Mouse (Mus musculus) neural tube, embryonic 11.5 days (tissue): ENCODE results near the gene Nr5a2. TPM values are rescaled to one million over a fixed set of nuclear protein-coding genes. Genes with fewer than 3 reads are reported as not detected.

Source experiments
- ATAC-seq: fragments of 200-750 bp; cut with Nextera tagmentation; 2 replicates; pipeline ENCODE4 v1.8.0; 2017; ENCODE audit warnings: moderate number of reproducible peaks, mild to moderate bottlenecking, moderate TSS enrichment, moderate library complexity; ENCODE audit not compliant: insufficient read depth, low FRiP score, low TSS enrichment
- DNase-seq: peaks from one replicate; pipeline ENCODE4 v3.0.0-alpha.2; 2015; ENCODE audit warnings: low spot score
- H3K27ac ChIP-seq: fragments of 300-500 bp; sonication (generic); 2 replicates; pipeline ENCODE4 v1.5.1; 2014; ENCODE audit warnings: low read depth, mild to moderate bottlenecking, low read length
- H3K27me3 ChIP-seq: fragments of 300-500 bp; sonication (generic); 2 replicates; pipeline ENCODE4 v1.6.1; 2014; ENCODE audit warnings: mild to moderate bottlenecking, low read length, mixed read lengths; ENCODE audit not compliant: control insufficient read depth, insufficient read depth
- H3K36me3 ChIP-seq: fragments of 300-500 bp; sonication (generic); 2 replicates; pipeline ENCODE4 v1.6.1; 2014; ENCODE audit warnings: mild to moderate bottlenecking, low read length, moderate library complexity, mixed read lengths; ENCODE audit not compliant: control insufficient read depth, insufficient read depth
- H3K4me1 ChIP-seq: fragments of 300-500 bp; sonication (generic); 2 replicates; pipeline ENCODE4 v1.6.1; 2014; ENCODE audit warnings: low read length, mixed read lengths; ENCODE audit not compliant: control insufficient read depth, insufficient read depth
- H3K4me2 ChIP-seq: fragments of 300-500 bp; sonication (generic); 2 replicates; pipeline ENCODE4 v1.6.1; 2014; ENCODE audit warnings: low read depth, mild to moderate bottlenecking, moderate library complexity
- H3K4me3 ChIP-seq: fragments of 300-500 bp; sonication (generic); 2 replicates; pipeline ENCODE4 v1.5.1; 2014; ENCODE audit warnings: low read depth, low read length
- H3K9ac ChIP-seq: fragments of 300-500 bp; sonication (generic); 2 replicates; pipeline ENCODE4 v1.6.1; 2014; ENCODE audit warnings: mild to moderate bottlenecking, low read length
- H3K9me3 ChIP-seq: fragments of 300-500 bp; sonication (generic); 2 replicates; pipeline ENCODE4 v1.6.1; 2016; ENCODE audit warnings: low read length; ENCODE audit not compliant: control insufficient read depth
- WGBS: fragments of 180-500 bp; shearing (Covaris S2); extraction: QIAGEN DNeasy Blood & Tissue Kit; methylation state at CpG from one replicate; pipeline ENCODE4 v1.1.7; 2014; 5-methylcytosine and 5-hydroxymethylcytosine counted together
- polyA plus RNA-seq: library from polyadenylated mRNA; unstranded; fragments of >200 nt; fragmentation: Nextera tagmentation; extraction: Ambion mirVana; gene quantifications from 2 replicates; pipeline ENCODE4 v1.2.1, GENCODE M21; 2014

Gene Nr5a2
- polyA plus RNA-seq, 1 experiment from 2014 or later = 0.57 TPM

DNA sequence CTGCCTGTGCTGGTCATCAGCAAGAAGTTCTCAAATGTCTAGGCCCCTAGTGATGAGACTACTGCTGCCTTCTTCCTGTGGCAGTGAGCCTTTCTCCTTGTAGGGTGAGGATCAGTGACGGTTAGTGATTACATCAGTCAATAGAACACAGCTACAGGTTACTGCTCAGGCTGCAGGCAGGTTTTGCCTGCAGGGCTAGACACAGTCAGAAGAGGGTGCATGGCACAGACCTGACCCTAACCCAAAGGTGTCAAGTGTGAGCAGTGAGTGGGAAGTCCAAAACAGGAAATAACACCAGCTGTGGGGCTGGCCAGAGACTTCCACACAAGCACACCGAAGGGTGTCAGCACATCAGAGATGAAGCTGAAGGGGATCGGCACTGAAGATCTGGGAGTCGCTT lies 101.5 kb downstream of the Nr5a2 start:
- no peak overlapping the region for H3K4me3 ChIP-seq
- no peaks in the 10 kb centered on the region for H3K4me1 ChIP-seq
- H3K9ac ChIP-seq = no peak overlapping the region
- H3K27ac ChIP-seq = no peak overlapping the region
- H3K27me3 ChIP-seq = no peaks in the 10 kb centered on the region
- WGBS = 70% methylated on average over 4 of the region's 4 CpGs
- DNase-seq (no peak), ATAC-seq (no peak)
- no peaks in the 10 kb centered on the region for H3K36me3 ChIP-seq
- H3K9me3 ChIP-seq = no peaks in the 10 kb centered on the region
- H3K4me2 ChIP-seq = no peak overlapping the region

GRCm38 (mm10) chr1:136856104-136856503 lies 104.1 kb downstream of the Nr5a2 start:
- no peaks in the 10 kb centered on the region for H3K4me1 ChIP-seq
- no peak overlapping the region for H3K4me2 ChIP-seq
- H3K36me3 ChIP-seq = no peaks in the 10 kb centered on the region
- ATAC-seq = no peak
- H3K9ac ChIP-seq = no peak overlapping the region
- DNase-seq = no peak
- H3K27ac ChIP-seq = no peak overlapping the region
- H3K9me3 ChIP-seq = no peaks in the 10 kb centered on the region
- H3K4me3 ChIP-seq = no peak overlapping the region
- no peaks in the 10 kb centered on the region for H3K27me3 ChIP-seq
- 80% methylated on average over 3 of the region's 3 CpGs for WGBS

GRCm38 (mm10) chr1:136848791-136849190 lies 111.5 kb downstream of the Nr5a2 start:
- DNase-seq (no peak), ATAC-seq (no peak)
- 80% methylated on average over 6 of the region's 6 CpGs for WGBS
- Histone ChIP-seq H3K9ac (no peak overlapping the region), H3K36me3 (no peaks in the 10 kb centered on the region), H3K4me1 (no peaks in the 10 kb centered on the region), H3K27ac (no peak overlapping the region), H3K27me3 (no peaks in the 10 kb centered on the region), H3K9me3 (no peaks in the 10 kb centered on the region), H3K4me2 (no peak overlapping the region), H3K4me3 (no peak overlapping the region)

DNA sequence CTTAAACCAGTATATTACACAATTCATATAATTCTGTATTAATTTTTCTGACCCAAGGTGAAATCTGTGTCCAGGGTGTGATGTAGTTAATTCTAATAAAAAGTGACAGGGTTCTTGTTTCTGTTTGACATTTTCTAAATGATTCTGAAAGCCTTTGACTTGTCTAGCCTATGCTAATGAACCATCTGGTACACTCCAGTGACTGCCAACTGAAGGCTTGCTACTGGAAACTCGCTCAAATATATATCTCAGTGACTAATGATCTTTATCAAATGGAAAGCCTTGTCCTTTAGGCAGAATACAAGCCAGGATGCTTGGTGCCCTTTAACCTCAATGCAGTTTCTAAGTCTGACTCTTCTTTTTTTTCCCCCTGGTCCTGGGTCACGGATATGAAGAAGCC lies 114.2 kb downstream of the Nr5a2 start:
- Histone ChIP-seq H3K27me3 (no peaks in the 10 kb centered on the region), H3K9ac (no peak overlapping the region), H3K4me3 (no peak overlapping the region), H3K4me1 (no peaks in the 10 kb centered on the region), H3K27ac (no peak overlapping the region), H3K4me2 (no peak overlapping the region), H3K9me3 (no peaks in the 10 kb centered on the region), H3K36me3 (no peaks in the 10 kb centered on the region)
- ATAC-seq (no peak), DNase-seq (no peak)
- 53% methylated on average over 2 of the region's 2 CpGs for WGBS

DNA sequence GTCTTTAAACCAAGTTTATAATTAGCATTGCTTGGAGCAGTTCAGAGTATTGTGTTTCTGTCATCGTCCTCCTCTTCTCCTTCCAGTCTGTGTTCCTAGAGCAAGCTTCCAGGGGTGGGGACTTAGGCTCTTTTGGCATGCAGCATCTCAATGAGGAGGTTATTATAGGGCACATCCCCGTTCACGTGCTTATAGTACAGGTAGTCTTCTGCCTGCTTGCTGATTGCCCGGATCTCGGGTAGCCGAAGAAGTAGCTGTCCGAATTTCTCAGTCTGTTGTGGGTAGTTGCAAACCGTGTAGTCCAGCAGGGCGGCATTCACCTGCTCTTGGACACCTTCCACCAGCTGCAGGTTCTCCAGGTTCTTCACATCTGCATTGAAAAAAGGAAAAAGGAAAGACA lies 114.9 kb downstream of the Nr5a2 start:
- WGBS = 85% methylated on average over 9 of the region's 9 CpGs
- DNase-seq = no peak
- no peaks in the 10 kb centered on the region for H3K27me3 ChIP-seq
- no peaks in the 10 kb centered on the region for H3K4me1 ChIP-seq
- no peak overlapping the region for H3K9ac ChIP-seq
- H3K4me2 ChIP-seq = no peak overlapping the region
- H3K36me3 ChIP-seq = no peaks in the 10 kb centered on the region
- no peak for ATAC-seq
- no peak overlapping the region for H3K4me3 ChIP-seq
- no peaks in the 10 kb centered on the region for H3K9me3 ChIP-seq
- no peak overlapping the region for H3K27ac ChIP-seq

- no peak for ATAC-seq
- no peak overlapping the region for H3K9ac ChIP-seq
- no peak overlapping the region for H3K4me3 ChIP-seq
- no peaks in the 10 kb centered on the region for H3K36me3 ChIP-seq
- no peaks in the 10 kb centered on the region for H3K27me3 ChIP-seq
- no peaks in the 10 kb centered on the region for H3K9me3 ChIP-seq
- no peak for DNase-seq
- H3K4me2 ChIP-seq = no peak overlapping the region
- H3K4me1 ChIP-seq = no peaks in the 10 kb centered on the region
- no peak overlapping the region for H3K27ac ChIP-seq
- WGBS = 73% methylated on average over 7 of the region's 7 CpGs
Measured at GRCm38 (mm10) chr1:136840512-136840911, 119.7 kb downstream of the Nr5a2 start.

- no peak overlapping the region for H3K4me2 ChIP-seq
- DNase-seq = no peak
- H3K9ac ChIP-seq = no peak overlapping the region
- H3K4me1 ChIP-seq = no peaks in the 10 kb centered on the region
- no peaks in the 10 kb centered on the region for H3K36me3 ChIP-seq
- H3K27me3 ChIP-seq = no peaks in the 10 kb centered on the region
- H3K4me3 ChIP-seq = no peak overlapping the region
- H3K9me3 ChIP-seq = no peaks in the 10 kb centered on the region
- 81% methylated on average over 10 of the region's 10 CpGs for WGBS
- ATAC-seq = no peak
- no peak overlapping the region for H3K27ac ChIP-seq
Measured at GRCm38 (mm10) chr1:136839202-136839601, 121.0 kb downstream of the Nr5a2 start.

- Histone ChIP-seq H3K9ac (no peak overlapping the region), H3K4me2 (no peak overlapping the region), H3K27ac (no peak overlapping the region), H3K4me1 (no peaks in the 10 kb centered on the region), H3K36me3 (no peaks in the 10 kb centered on the region), H3K4me3 (no peak overlapping the region), H3K27me3 (no peaks in the 10 kb centered on the region), H3K9me3 (no peaks in the 10 kb centered on the region)
- ATAC-seq (no peak), DNase-seq (peak; percentile 22)
- WGBS = 67% methylated on average over 12 of the region's 12 CpGs
Measured at GRCm38 (mm10) chr1:136832305-136833152, 127.7 kb downstream of the Nr5a2 start.

DNA sequence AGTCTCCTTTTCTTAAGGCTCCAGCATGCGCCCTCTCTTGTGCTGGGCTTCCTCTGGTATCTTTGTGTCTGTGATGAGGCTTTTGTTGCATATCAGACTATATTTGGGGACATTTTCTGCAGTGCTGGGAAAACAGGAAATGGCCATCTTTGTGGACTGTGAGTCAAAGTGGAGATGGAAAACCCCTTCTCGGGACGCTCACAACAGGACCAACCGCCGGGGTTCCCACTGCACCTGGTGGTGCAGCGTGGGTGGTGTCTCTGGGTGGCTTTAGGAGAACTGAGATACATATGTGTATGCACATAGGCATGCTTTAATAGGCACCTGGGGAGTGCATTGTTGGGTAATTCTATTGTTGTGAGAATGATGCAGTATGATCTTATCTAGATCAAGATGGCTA lies 129.3 kb downstream of the Nr5a2 start:
- DNase-seq = no peak
- Histone ChIP-seq H3K36me3 (no peaks in the 10 kb centered on the region), H3K27ac (no peak overlapping the region), H3K9ac (no peak overlapping the region), H3K27me3 (no peaks in the 10 kb centered on the region), H3K4me1 (no peaks in the 10 kb centered on the region), H3K4me3 (no peak overlapping the region), H3K9me3 (no peaks in the 10 kb centered on the region), H3K4me2 (no peak overlapping the region)
- WGBS = 91% methylated on average over 6 of the region's 6 CpGs
- no peak for ATAC-seq
